Mouse (Mus musculus): ENCODE data around the gene Rnf157.

- TF ChIP-seq CTCF (IDR thresholded peaks at IDR 0.05; ENCODE audit: control insufficient read depth, insufficient read depth, insufficient replicate concordance, low read depth, low read length) (no peak), POLR2A (IDR thresholded peaks at IDR 0.05; ENCODE audit: control insufficient read depth, low read depth, low read length) (no peak)
Measured at GRCm38 (mm10) chr11:116394769-116395168, 18.1 kb downstream of the Rnf157 start.
